Mouse (Mus musculus): Measurements from ENCODE around the gene Ptcd1. TPM values are rescaled to one million over a fixed set of nuclear protein-coding genes. Genes with fewer than 3 reads are reported as not detected.
A peak's percentile ranks its signal among the peaks of the same experiment; 100 is the strongest.

Gene Ptcd1
- total and polyA plus RNA-seq, 3 experiments: 21.0 to 22.3 TPM; not detected in 1

DNA sequence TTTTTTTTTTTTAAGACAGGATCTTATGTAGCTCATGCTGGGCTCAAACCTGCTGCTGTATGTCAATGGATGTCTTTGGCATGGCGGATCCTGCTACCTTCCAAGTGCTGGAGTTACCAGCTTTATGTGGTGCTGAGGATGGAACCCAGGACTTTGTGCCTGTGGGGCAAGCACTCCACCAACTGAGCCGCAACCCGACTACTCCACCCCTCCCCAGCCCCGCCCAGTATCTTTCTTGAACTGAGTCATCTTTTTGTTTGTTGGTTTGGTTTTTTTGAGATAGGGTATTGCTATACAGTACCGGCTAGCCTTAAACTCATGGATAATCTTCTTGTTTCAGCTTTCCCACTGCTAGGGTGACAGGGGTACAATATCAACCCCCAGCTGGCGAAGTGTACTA lies 22.5 kb upstream of the Ptcd1 start:
- Histone ChIP-seq H3K27me3 (ENCODE audit: control insufficient read depth in 1 of 2, insufficient read depth in 2 of 2, low read length in 2 of 2) (no peaks in the 10 kb centered on the region), H3K36me3 (ENCODE audit: control insufficient read depth in 1 of 2, insufficient read depth in 2 of 2, low read length in 2 of 2) (peaks cover 2 to 22% of the 10 kb centered on the region in 2 experiments), H3K27ac (ENCODE audit: control insufficient read depth, low read depth, low read length) (no peak overlapping the region), H3K9me3 (replicated peaks; ENCODE audit: insufficient read depth, low read length) (no peaks in the 10 kb centered on the region), H3K79me2 (ENCODE audit: control insufficient read depth, insufficient read depth, low read length, poor library complexity) (peaks cover 45% of the 10 kb centered on the region), H3K9ac (ENCODE audit: control insufficient read depth, low read depth, low read length, poor library complexity, severe bottlenecking) (no peak overlapping the region), H3K4me1 (ENCODE audit: control insufficient read depth in 1 of 2, insufficient read depth in 2 of 2, low read length in 2 of 2) (peaks cover 0 to 20% of the 10 kb centered on the region in 2 experiments; a peak in 3 of 4 replicates), H3K4me3 (ENCODE audit: control insufficient read depth in 1 of 2, insufficient read depth in 1 of 2, low read depth in 2 of 2, low read length in 2 of 2) (no peak overlapping the region)
- no peak for DNase-seq (ENCODE audit: low read depth, low spot score)
- TF ChIP-seq CHD1 (IDR thresholded peaks at IDR 0.05; ENCODE audit: low read depth, low read length) (no peak), RAD21 (IDR thresholded peaks at IDR 0.05; ENCODE audit: low read depth, low read length) (no peak), MAFK (IDR thresholded peaks at IDR 0.05; ENCODE audit: borderline replicate concordance, low read depth, low read length) (no peak), TBP (IDR thresholded peaks at IDR 0.05; ENCODE audit: low read depth, low read length) (no peak), CHD2 (IDR thresholded peaks at IDR 0.05; ENCODE audit: low read length) (no peak), ETS1 (IDR thresholded peaks at IDR 0.05; ENCODE audit: low read depth, low read length) (no peak), MYB (IDR thresholded peaks at IDR 0.05; ENCODE audit: low read depth, low read length) (no peak), JUND (IDR thresholded peaks at IDR 0.05; ENCODE audit: low read depth, low read length) (no peak), ZMIZ1 (IDR thresholded peaks at IDR 0.05; ENCODE audit: low read depth, low read length) (no peak), POLR2AphosphoS5 (IDR thresholded peaks at IDR 0.05; ENCODE audit: borderline replicate concordance, low read depth, low read length) (no peak), MXI1 (IDR thresholded peaks at IDR 0.05; ENCODE audit: low read depth, low read length) (no peak), SIN3A (IDR thresholded peaks at IDR 0.05; ENCODE audit: low read length) (no peak), USF1 (IDR thresholded peaks at IDR 0.05; ENCODE audit: low read depth, low read length) (no peak), MAX (IDR thresholded peaks at IDR 0.05; ENCODE audit: low read length) (no peak), USF2 (IDR thresholded peaks at IDR 0.05; ENCODE audit: borderline replicate concordance in 1 of 2, insufficient read depth in 1 of 2, low read depth in 1 of 2, low read length in 2 of 2) (no peak), ZC3H11A (IDR thresholded peaks at IDR 0.05; ENCODE audit: low read depth, low read length) (no peak), ELF1 (IDR thresholded peaks at IDR 0.05; ENCODE audit: low read depth, low read length) (no peak), RCOR1 (IDR thresholded peaks at IDR 0.05; ENCODE audit: low read depth, low read length) (no peak), MAZ (IDR thresholded peaks at IDR 0.05; ENCODE audit: low read depth, low read length) (no peak), ZKSCAN1 (IDR thresholded peaks at IDR 0.05; ENCODE audit: low read depth, low read length) (no peak)

DNA sequence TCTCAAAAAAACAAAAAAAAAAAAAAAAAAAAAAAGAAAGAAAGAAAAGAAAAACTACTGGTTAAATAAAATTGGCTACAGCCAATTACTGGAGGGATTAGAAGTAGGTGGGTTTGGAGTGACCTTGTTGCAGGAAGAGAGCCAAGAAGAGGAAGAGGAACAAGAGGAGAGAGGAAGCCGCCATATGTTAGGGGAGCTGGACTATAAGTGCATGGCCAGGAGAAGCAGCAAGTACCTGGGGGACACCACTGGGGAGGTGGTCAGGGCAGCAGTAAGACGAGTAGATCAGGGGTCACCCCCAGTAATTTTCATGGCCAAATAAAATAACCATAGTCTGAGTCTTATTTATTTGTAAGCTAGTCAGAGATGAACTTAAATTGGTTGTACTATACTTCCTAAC lies 18.3 kb upstream of the Ptcd1 start:
- DNase-seq (ENCODE audit: low read depth, low spot score): no peak
- Histone ChIP-seq H3K27me3 (ENCODE audit: control insufficient read depth in 1 of 2, insufficient read depth in 2 of 2, low read length in 2 of 2) (no peaks in the 10 kb centered on the region), H3K9me3 (replicated peaks; ENCODE audit: insufficient read depth, low read length) (no peaks in the 10 kb centered on the region), H3K9ac (ENCODE audit: control insufficient read depth, low read depth, low read length, poor library complexity, severe bottlenecking) (no peak overlapping the region), H3K36me3 (ENCODE audit: control insufficient read depth in 1 of 2, insufficient read depth in 2 of 2, low read length in 2 of 2) (peaks cover 10 to 16% of the 10 kb centered on the region in 2 experiments), H3K27ac (ENCODE audit: control insufficient read depth, low read depth, low read length) (no peak overlapping the region), H3K79me2 (ENCODE audit: control insufficient read depth, insufficient read depth, low read length, poor library complexity) (peaks cover 31% of the 10 kb centered on the region), H3K4me1 (ENCODE audit: control insufficient read depth in 1 of 2, insufficient read depth in 2 of 2, low read length in 2 of 2) (peaks cover 0 to 14% of the 10 kb centered on the region in 2 experiments; a peak in 3 of 4 replicates), H3K4me3 (ENCODE audit: control insufficient read depth in 1 of 2, insufficient read depth in 1 of 2, low read depth in 2 of 2, low read length in 2 of 2) (no peak overlapping the region)
- 0 out of 2 replicates have a peak, but pooled peaks have one; percentile 46 for TF ChIP-seq POLR2AphosphoS2 (IDR thresholded peaks at IDR 0.05; ENCODE audit: low read length)
- no peak for TF ChIP-seq E2F4 (IDR thresholded peaks at IDR 0.05; ENCODE audit: borderline replicate concordance, low read depth, low read length)

Data from MEL (cell line).